Mouse (Mus musculus) mesoderm, embryonic 11.5 days (tissue): ENCODE results near the gene Lgr4.

Source experiments
- DNase-seq: peaks from one replicate; pipeline ENCODE4 v3.0.0-alpha.2; 2012; ENCODE audit warnings: low read depth, low spot score

Gene Lgr4

GRCm38 (mm10) chr2:110017087-110017486, 99.6 kb downstream of the Lgr4 start:
- DNase-seq: no peak

- peak; percentile 96 for DNase-seq
Observed at GRCm38 (mm10) chr2:110017616-110018505, 100.4 kb downstream of the Lgr4 start, which contains the start of gene Ccdc34. Ccdc34 (plus strand) TSS chr2:110017817.

GRCm38 (mm10) chr2:110019656-110020055, 102.2 kb downstream of the Lgr4 start:
- no peak for DNase-seq

GRCm38 (mm10) chr2:110020430-110020829, 103.0 kb downstream of the Lgr4 start:
- DNase-seq: no peak

GRCm38 (mm10) chr2:110036265-110036664, 118.8 kb downstream of the Lgr4 start:
- peak; percentile 57 for DNase-seq

- no peak for DNase-seq
Observed at GRCm38 (mm10) chr2:110036665-110037064, 119.2 kb downstream of the Lgr4 start.

- no peak for DNase-seq
Observed at GRCm38 (mm10) chr2:110037221-110037620, 119.8 kb downstream of the Lgr4 start.

- no peak for DNase-seq
Observed at GRCm38 (mm10) chr2:110038341-110038740, 120.9 kb downstream of the Lgr4 start.

- peak; percentile 23 for DNase-seq
Observed at GRCm38 (mm10) chr2:110042861-110043760, 125.7 kb downstream of the Lgr4 start.

- DNase-seq: no peak
Observed at GRCm38 (mm10) chr2:110058424-110058823, 141.0 kb downstream of the Lgr4 start.

- no peak for DNase-seq
Observed at GRCm38 (mm10) chr2:110063131-110063530, 145.7 kb downstream of the Lgr4 start.
